Mouse (Mus musculus): ENCODE data around the gene Cbx3.

GRCm38 (mm10) chr6:51469715-51470310 lies 347 bp upstream of the Cbx3 start, which contains the start of gene Hnrnpa2b1:
- TF ChIP-seq CTCF (IDR thresholded peaks at IDR 0.05; ENCODE audit: extremely low read depth, insufficient read length, insufficient replicate concordance, low read depth, low read length) = no peak
- peak; percentile 99 for TF ChIP-seq POLR2A (IDR thresholded peaks at IDR 0.05; ENCODE audit: low read depth, low read length)

Data from small intestine, adult 2 months (tissue).